Mouse (Mus musculus) brown adipose tissue, adult 24 weeks (tissue): ENCODE data around the gene Slc35f6. TPM values are rescaled to one million over a fixed set of nuclear protein-coding genes. Genes with fewer than 3 reads are reported as not detected.

Source experiments
- H3K27ac ChIP-seq: fragments of 200-500 bp; replicated peaks from 2 replicates; pipeline ENCODE4 v1.5.1; 2012; ENCODE audit warnings: low read depth, mild to moderate bottlenecking, low read length
- H3K4me1 ChIP-seq: fragments of 200-500 bp; 2 replicates; pipeline ENCODE4 v1.6.1; 2012; ENCODE audit warnings: low read length, mixed read lengths; ENCODE audit not compliant: control insufficient read depth, insufficient read depth, insufficient read length
- H3K4me3 ChIP-seq: fragments of 200-500 bp; 2 replicates; pipeline ENCODE4 v1.5.1; 2012; ENCODE audit warnings: low read depth, mild to moderate bottlenecking, low read length, moderate library complexity; ENCODE audit not compliant: insufficient read depth
- polyA plus RNA-seq: library from polyadenylated mRNA; stranded (reverse); fragments of >200 nt; gene quantifications from 2 replicates; pipeline ENCODE4 v1.2.4, GENCODE M21; 2012; ENCODE audit not compliant: missing spikeins, insufficient read depth, insufficient read length

Slc35f6 gene
- polyA plus RNA-seq: 20.9 and 21.8 TPM in 2 replicates

GRCm38 (mm10) chr5:30647815-30648560, at the start of gene Slc35f6:
Gene Slc35f6, plus strand, starts transcription at chr5:30647933.
- peak within 1 kb of the TSS; percentile 85 for H3K27ac ChIP-seq
- peak within 1 kb of the TSS; percentile 100 for H3K4me3 ChIP-seq
- H3K4me1 ChIP-seq: peaks cover 8% of the 10 kb centered on the region

GRCm38 (mm10) chr5:30601397-30601796, 46.3 kb upstream of the Slc35f6 start:
- Histone ChIP-seq H3K4me3 (no peak overlapping the region), H3K4me1 (peaks cover 7% of the 10 kb centered on the region), H3K27ac (no peak overlapping the region)

GRCm38 (mm10) chr5:30603255-30603654, 44.5 kb upstream of the Slc35f6 start:
- peaks cover 7% of the 10 kb centered on the region for H3K4me1 ChIP-seq
- no peak overlapping the region for H3K4me3 ChIP-seq
- H3K27ac ChIP-seq: no peak overlapping the region

GRCm38 (mm10) chr5:30603926-30604325, 43.8 kb upstream of the Slc35f6 start:
- Histone ChIP-seq H3K4me3 (no peak overlapping the region), H3K27ac (no peak overlapping the region), H3K4me1 (peaks cover 7% of the 10 kb centered on the region)

GRCm38 (mm10) chr5:30604769-30605188, 43.0 kb upstream of the Slc35f6 start:
- Histone ChIP-seq H3K4me3 (no peak overlapping the region), H3K4me1 (peaks cover 7% of the 10 kb centered on the region), H3K27ac (peak overlapping the region; percentile 58)

GRCm38 (mm10) chr5:30605649-30606048, 42.1 kb upstream of the Slc35f6 start:
- H3K4me1 ChIP-seq: peaks cover 7% of the 10 kb centered on the region
- H3K27ac ChIP-seq: peak overlapping the region; percentile 58
- no peak overlapping the region for H3K4me3 ChIP-seq

- Histone ChIP-seq H3K4me1 (peaks cover 11% of the 10 kb centered on the region), H3K4me3 (no peak overlapping the region), H3K27ac (no peak overlapping the region)
Observed at GRCm38 (mm10) chr5:30606424-30607073, 41.2 kb upstream of the Slc35f6 start.

- Histone ChIP-seq H3K27ac (no peak overlapping the region), H3K4me1 (peaks cover 17% of the 10 kb centered on the region), H3K4me3 (no peak overlapping the region)
Observed at GRCm38 (mm10) chr5:30609094-30609493, 38.6 kb upstream of the Slc35f6 start.

- Histone ChIP-seq H3K4me1 (peaks cover 23% of the 10 kb centered on the region), H3K4me3 (no peak overlapping the region), H3K27ac (peak overlapping the region; percentile 69)
Observed at GRCm38 (mm10) chr5:30609918-30610645, 37.7 kb upstream of the Slc35f6 start.

GRCm38 (mm10) chr5:30611091-30611490, 36.6 kb upstream of the Slc35f6 start:
- Histone ChIP-seq H3K4me1 (peaks cover 18% of the 10 kb centered on the region), H3K4me3 (no peak overlapping the region), H3K27ac (peak overlapping the region; percentile 69)

- Histone ChIP-seq H3K4me3 (no peak overlapping the region), H3K4me1 (peaks cover 21% of the 10 kb centered on the region), H3K27ac (peak overlapping the region; percentile 38)
Observed at GRCm38 (mm10) chr5:30611689-30612088, 36.0 kb upstream of the Slc35f6 start.

- Histone ChIP-seq H3K4me1 (peaks cover 24% of the 10 kb centered on the region), H3K27ac (no peak overlapping the region), H3K4me3 (no peak overlapping the region)
Observed at GRCm38 (mm10) chr5:30612575-30612974, 35.2 kb upstream of the Slc35f6 start.

- H3K4me3 ChIP-seq: no peak overlapping the region
- peaks cover 31% of the 10 kb centered on the region for H3K4me1 ChIP-seq
- peak overlapping the region; percentile 64; the same call in 1 of the 2 replicates for H3K27ac ChIP-seq
Observed at GRCm38 (mm10) chr5:30613242-30613641, 34.5 kb upstream of the Slc35f6 start.

GRCm38 (mm10) chr5:30614221-30614620, 33.5 kb upstream of the Slc35f6 start:
- H3K4me1 ChIP-seq: peaks cover 38% of the 10 kb centered on the region
- peak overlapping the region; percentile 71 for H3K27ac ChIP-seq
- H3K4me3 ChIP-seq: no peak overlapping the region

- no peak overlapping the region for H3K4me3 ChIP-seq
- H3K27ac ChIP-seq: peak overlapping the region; percentile 71
- H3K4me1 ChIP-seq: peaks cover 38% of the 10 kb centered on the region
Observed at GRCm38 (mm10) chr5:30615416-30615815, 32.3 kb upstream of the Slc35f6 start.
